Mouse (Mus musculus) heart, embryonic 14.5 days (tissue): Measurements from ENCODE around the gene Tbc1d16. TPM values are rescaled to one million over a fixed set of nuclear protein-coding genes. Genes with fewer than 3 reads are reported as not detected.

Source experiments
- ATAC-seq: fragments of 200-750 bp; cut with Nextera tagmentation; 2 replicates; pipeline ENCODE4 v1.8.0; 2017; ENCODE audit warnings: low read depth, moderate TSS enrichment; ENCODE audit not compliant: insufficient number of reproducible peaks, insufficient read depth, low FRiP score
- H3K27ac ChIP-seq, 2 experiments: fragments of 200-500 bp in 1 of 2; fragments of 300-500 bp in 1 of 2; sonication (generic) in 1 of 2; replicated peaks in 1 of 2; 2 replicates each; pipeline ENCODE4 v1.5.1; 2012 to 2014; ENCODE audit warnings: low read depth in 2 of 2, low read length in 2 of 2, control low read depth in 1 of 2, mild to moderate bottlenecking in 1 of 2, mixed read lengths in 1 of 2; ENCODE audit not compliant: control insufficient read depth in 1 of 2, insufficient read depth in 1 of 2
- H3K27me3 ChIP-seq: fragments of 300-500 bp; sonication (generic); 2 replicates; pipeline ENCODE4 v1.6.1; 2014; ENCODE audit warnings: mild to moderate bottlenecking, low read length, control low read depth; ENCODE audit not compliant: control insufficient read depth, insufficient read depth
- H3K36me3 ChIP-seq: fragments of 300-500 bp; sonication (generic); 2 replicates; pipeline ENCODE4 v1.6.1; 2014; ENCODE audit warnings: mild to moderate bottlenecking, control low read depth, low read length, mixed read lengths; ENCODE audit not compliant: control insufficient read depth, insufficient read depth
- H3K4me1 ChIP-seq, 2 experiments: fragments of 200-500 bp in 1 of 2; fragments of 300-500 bp in 1 of 2; sonication (generic) in 1 of 2; 2 replicates each; pipeline ENCODE4 v1.6.1; 2012 to 2014; ENCODE audit warnings: low read length in 2 of 2, control low read depth in 1 of 2, mixed read lengths in 1 of 2; ENCODE audit not compliant: control insufficient read depth in 2 of 2, insufficient read depth in 2 of 2
- H3K4me2 ChIP-seq: fragments of 300-500 bp; sonication (generic); 2 replicates; pipeline ENCODE4 v1.6.1; 2014; ENCODE audit warnings: mild to moderate bottlenecking, low read length
- H3K4me3 ChIP-seq, 2 experiments: fragments of 200-500 bp in 1 of 2; fragments of 300-500 bp in 1 of 2; sonication (generic) in 1 of 2; 2 replicates each; pipeline ENCODE4 v1.5.1; 2012 to 2014; ENCODE audit warnings: low read length in 2 of 2, mild to moderate bottlenecking in 2 of 2, control low read depth in 1 of 2, low read depth in 1 of 2, moderate library complexity in 1 of 2; ENCODE audit not compliant: control insufficient read depth in 1 of 2, insufficient read depth in 1 of 2
- H3K9ac ChIP-seq: fragments of 300-500 bp; sonication (generic); 2 replicates; pipeline ENCODE4 v1.6.1; 2014; ENCODE audit warnings: mild to moderate bottlenecking, low read length
- H3K9me3 ChIP-seq: fragments of 300-500 bp; sonication (generic); 2 replicates; pipeline ENCODE4 v1.6.1; 2016; ENCODE audit warnings: low read length, control low read depth; ENCODE audit not compliant: control insufficient read depth
- WGBS: fragments of 180-500 bp; shearing (Covaris S2); extraction: QIAGEN DNeasy Blood & Tissue Kit; methylation state at CpG from one replicate; pipeline ENCODE4 v1.1.7; 2014; 5-methylcytosine and 5-hydroxymethylcytosine counted together
- polyA plus RNA-seq: library from polyadenylated mRNA; unstranded; fragments of >200 nt; fragmentation: Nextera tagmentation; extraction: Ambion mirVana; gene quantifications from 2 replicates; pipeline ENCODE4 v1.2.1, GENCODE M21; 2014

Gene Tbc1d16
- polyA plus RNA-seq, 1 experiment from 2014 or later, result 10.3 TPM

DNA sequence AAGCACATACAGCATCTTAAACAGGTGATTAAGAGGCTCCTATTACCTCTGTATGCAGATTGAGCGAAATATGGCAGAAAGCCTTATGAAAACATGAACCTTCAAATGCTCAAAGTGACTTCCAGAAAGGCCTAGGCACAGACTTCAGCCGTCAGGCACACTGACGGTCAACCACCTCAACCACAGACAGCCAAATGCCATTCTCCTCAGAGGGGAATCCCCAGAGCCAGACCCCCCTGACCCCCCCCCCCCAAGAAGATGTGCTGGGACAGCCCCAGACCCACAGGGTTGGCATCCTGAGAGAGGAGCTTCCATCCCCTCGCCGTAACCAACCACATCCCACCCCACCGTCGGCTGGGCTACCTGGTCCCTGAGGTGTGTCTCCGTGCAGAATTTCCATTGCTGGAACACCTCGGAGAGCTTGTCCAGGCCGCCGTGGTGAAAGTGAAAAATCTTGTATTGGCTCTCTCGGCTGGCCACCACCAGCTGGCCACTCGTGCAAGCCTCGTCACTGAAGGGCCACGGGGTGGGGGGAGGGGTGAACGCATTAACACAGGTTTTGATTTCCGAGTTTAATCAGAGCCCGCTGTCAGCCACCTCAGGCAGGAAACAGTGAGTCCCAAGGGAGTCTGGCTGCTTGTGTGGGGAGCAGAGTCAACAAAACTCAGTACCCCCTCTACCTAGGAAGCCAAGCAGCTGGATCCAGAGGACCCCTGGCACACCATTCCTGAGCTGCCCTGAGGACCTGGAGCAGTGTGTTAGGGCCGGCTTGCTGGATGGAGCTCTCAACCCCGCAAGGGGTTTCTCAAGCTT, 70.7 kb downstream of the Tbc1d16 start:
- no peak overlapping the region for H3K4me2 ChIP-seq
- 0 out of 2 replicates have a peak overlapping the region, but pooled peaks have one; percentile 21 for H3K9ac ChIP-seq
- peaks cover 7% of the 10 kb centered on the region; the same call in 1 of the 2 replicates for H3K27me3 ChIP-seq
- H3K4me3 ChIP-seq, result no peak overlapping the region
- H3K36me3 ChIP-seq, result peaks cover 21% of the 10 kb centered on the region; the same call in 1 of the 2 replicates
- no peaks in the 10 kb centered on the region for H3K9me3 ChIP-seq
- H3K27ac ChIP-seq, result no peak overlapping the region
- peaks cover 17 to 30% of the 10 kb centered on the region in 2 experiments for H3K4me1 ChIP-seq
- 41% methylated on average over 20 of the region's 20 CpGs for WGBS
- no peak for ATAC-seq

- Histone ChIP-seq H3K9me3 (no peaks in the 10 kb centered on the region), H3K27ac (no peak overlapping the region), H3K4me2 (no peak overlapping the region), H3K36me3 (peaks cover 21% of the 10 kb centered on the region; the same call in 1 of the 2 replicates), H3K9ac (peak overlapping the region; percentile 38; the same call in 1 of the 2 replicates), H3K27me3 (peaks cover 7% of the 10 kb centered on the region; the same call in 1 of the 2 replicates), H3K4me3 (no peak overlapping the region), H3K4me1 (peaks cover 25 to 38% of the 10 kb centered on the region in 2 experiments)
- 50% methylated on average over 24 of the region's 24 CpGs for WGBS
- ATAC-seq, result no peak
These were observed 71.6 kb downstream of the Tbc1d16 start for GRCm38 (mm10) chr11:119156481-119157254.

DNA sequence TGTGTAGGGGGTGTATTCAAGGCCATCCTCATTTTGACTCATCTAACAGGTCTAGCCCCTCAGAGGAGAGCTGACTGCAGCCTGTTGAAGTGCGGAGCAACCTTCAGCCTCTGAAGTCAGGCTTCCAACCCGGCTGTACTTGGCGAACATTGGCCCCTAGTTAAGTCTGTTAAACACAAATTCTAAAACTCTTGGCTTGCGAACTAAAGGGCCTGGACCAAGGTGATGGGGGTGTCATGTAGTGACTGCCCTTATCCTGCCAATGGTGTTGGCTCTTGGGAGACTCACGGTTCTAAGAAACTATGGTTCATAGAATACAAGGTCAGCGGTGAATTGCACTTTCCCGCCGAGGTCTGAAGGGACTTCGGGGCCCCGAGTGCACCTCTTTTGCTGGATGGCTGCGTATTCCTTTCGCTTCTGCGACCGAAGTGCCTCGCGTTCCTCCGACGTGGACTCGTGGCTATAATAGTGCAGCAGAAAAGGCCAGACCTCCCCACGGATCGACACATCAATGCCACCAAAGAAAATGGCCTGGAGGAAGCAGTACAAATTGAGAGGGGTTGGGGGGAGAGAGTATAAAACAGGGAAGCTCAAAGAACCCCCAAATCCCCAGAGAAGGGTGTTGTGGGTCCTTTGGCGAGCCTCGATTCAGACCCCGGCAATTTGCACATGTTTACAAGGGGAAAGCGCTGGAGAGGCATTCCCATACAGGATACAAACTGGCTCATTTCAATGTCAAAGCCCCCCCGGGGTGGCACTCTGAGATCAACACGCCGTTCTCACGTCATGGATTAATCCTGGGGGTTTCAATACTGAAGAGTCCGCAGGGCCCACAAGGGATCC, 72.4 kb downstream of the Tbc1d16 start:
- H3K4me2 ChIP-seq, result no peak overlapping the region
- H3K27me3 ChIP-seq, result peaks cover 7% of the 10 kb centered on the region; the same call in 1 of the 2 replicates
- ATAC-seq, result no peak
- H3K4me1 ChIP-seq, result peaks cover 25 to 38% of the 10 kb centered on the region in 2 experiments
- no peak overlapping the region for H3K4me3 ChIP-seq
- WGBS, result 64% methylated on average over 30 of the region's 30 CpGs
- H3K9ac ChIP-seq, result no peak overlapping the region
- H3K36me3 ChIP-seq, result peaks cover 22% of the 10 kb centered on the region; the same call in 1 of the 2 replicates
- no peaks in the 10 kb centered on the region for H3K9me3 ChIP-seq
- no peak overlapping the region for H3K27ac ChIP-seq

- Histone ChIP-seq H3K27ac (peak overlapping the region; percentile 55 to 63; a peak in 3 of 4 replicates), H3K9me3 (no peaks in the 10 kb centered on the region), H3K27me3 (peaks cover 5% of the 10 kb centered on the region; the same call in 1 of the 2 replicates), H3K36me3 (peaks cover 51% of the 10 kb centered on the region), H3K4me1 (peaks cover 18 to 23% of the 10 kb centered on the region in 2 experiments), H3K4me3 (no peak overlapping the region), H3K4me2 (no peak overlapping the region), H3K9ac (peak overlapping the region; percentile 50; the same call in 1 of the 2 replicates)
- 23% methylated on average over 14 of the region's 14 CpGs for WGBS
- ATAC-seq, result no peak
These were observed 75.9 kb downstream of the Tbc1d16 start for GRCm38 (mm10) chr11:119152321-119152831.

DNA sequence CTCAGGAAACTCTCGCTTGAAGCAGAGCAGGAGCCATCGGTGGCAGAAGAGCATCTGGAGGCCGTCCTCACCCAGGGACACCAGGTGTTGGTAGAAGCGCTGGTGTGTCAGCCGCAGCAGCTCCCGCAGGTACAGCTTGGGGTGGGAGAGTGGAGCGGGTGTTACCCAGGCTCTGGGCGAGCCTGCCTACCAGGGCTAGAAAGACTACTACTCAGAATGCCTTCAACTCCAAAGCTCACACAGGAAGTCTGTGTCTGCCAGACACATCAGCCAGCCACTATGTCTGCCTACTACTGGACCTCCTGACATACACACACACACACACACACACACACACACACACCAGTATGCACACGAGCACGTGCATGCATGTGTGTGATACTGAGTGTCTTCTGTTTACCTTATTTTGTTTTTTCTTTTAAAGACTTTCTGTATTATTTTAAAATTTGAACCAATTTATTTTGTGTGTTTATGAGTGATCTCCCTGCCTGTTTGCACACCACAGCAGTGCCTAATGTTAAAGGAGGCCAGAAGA, 77.2 kb downstream of the Tbc1d16 start:
- Histone ChIP-seq H3K36me3 (peaks cover 52% of the 10 kb centered on the region), H3K9me3 (no peaks in the 10 kb centered on the region), H3K4me1 (peaks cover 11 to 13% of the 10 kb centered on the region in 2 experiments), H3K27ac (no peak overlapping the region), H3K4me3 (no peak overlapping the region), H3K4me2 (no peak overlapping the region), H3K9ac (no peak overlapping the region), H3K27me3 (no peaks in the 10 kb centered on the region)
- no peak for ATAC-seq
- WGBS, result 89% methylated on average over 10 of the region's 10 CpGs

DNA sequence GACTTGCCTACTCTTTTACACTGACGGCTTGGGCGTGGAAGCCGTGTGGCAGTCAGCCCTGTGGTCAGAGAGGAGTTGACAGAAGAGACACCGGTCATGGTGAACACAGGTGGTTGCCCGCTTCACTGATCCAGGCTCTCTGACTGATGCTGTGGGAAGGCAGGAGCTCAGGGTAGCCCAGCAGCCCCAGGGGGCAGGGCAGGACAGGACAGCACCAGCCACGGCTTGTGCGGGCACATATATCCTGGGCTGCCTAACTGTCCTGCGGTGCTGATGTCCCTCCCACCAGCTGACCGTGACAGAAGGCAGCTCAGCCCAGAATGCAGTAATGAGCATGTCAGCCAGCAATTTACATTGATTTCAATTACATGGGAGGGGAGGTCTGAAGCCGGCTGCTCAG, 77.9 kb downstream of the Tbc1d16 start:
- ATAC-seq, result no peak
- Histone ChIP-seq H3K9ac (no peak overlapping the region), H3K36me3 (peaks cover 50% of the 10 kb centered on the region), H3K27me3 (no peaks in the 10 kb centered on the region), H3K9me3 (no peaks in the 10 kb centered on the region), H3K27ac (no peak overlapping the region), H3K4me2 (no peak overlapping the region), H3K4me3 (no peak overlapping the region), H3K4me1 (peaks cover 11 to 13% of the 10 kb centered on the region in 2 experiments)
- WGBS, result 82% methylated on average over 10 of the region's 10 CpGs
